Mouse (Mus musculus) heart, embryonic 10.5 days (tissue): ENCODE data around the gene Zscan4-ps1. TPM values are rescaled to one million over a fixed set of nuclear protein-coding genes. Genes with fewer than 3 reads are reported as not detected.
"Not testable (repeated sequence)": the region's sequence is repeated elsewhere in the genome, so short reads cannot be mapped to it uniquely, and the experiment has no call there.

Experiments
- DNase-seq: peaks from one replicate; pipeline ENCODE4 v3.0.0-alpha.2; 2017; ENCODE audit warnings: low spot score
- H3K27ac ChIP-seq: fragments of 300-500 bp; sonication (generic); 2 replicates; pipeline ENCODE4 v1.5.1; 2016; ENCODE audit warnings: mild to moderate bottlenecking
- H3K27me3 ChIP-seq: fragments of 300-500 bp; sonication (generic); 2 replicates; pipeline ENCODE4 v1.6.1; 2016; ENCODE audit warnings: mild to moderate bottlenecking; ENCODE audit not compliant: poor library complexity, insufficient read depth, severe bottlenecking
- H3K36me3 ChIP-seq: fragments of 300-500 bp; sonication (generic); 2 replicates; pipeline ENCODE4 v1.6.1; 2016; ENCODE audit warnings: mild to moderate bottlenecking, moderate library complexity
- H3K4me1 ChIP-seq: fragments of 300-500 bp; sonication (generic); 2 replicates; pipeline ENCODE4 v1.6.1; 2016; ENCODE audit warnings: mild to moderate bottlenecking
- H3K4me3 ChIP-seq: fragments of 300-500 bp; sonication (generic); 2 replicates; pipeline ENCODE4 v1.5.1; 2016; ENCODE audit warnings: mild to moderate bottlenecking, moderate library complexity
- H3K9me3 ChIP-seq: fragments of 300-500 bp; sonication (generic); 2 replicates; pipeline ENCODE4 v1.6.1; 2016; ENCODE audit warnings: mild to moderate bottlenecking, moderate library complexity
- WGBS: fragments of 180-500 bp; shearing (Covaris S2); methylation state at CpG from one replicate; pipeline ENCODE4 v1.1.7; 2016; 5-methylcytosine and 5-hydroxymethylcytosine counted together
- polyA plus RNA-seq: library from polyadenylated mRNA; unstranded; fragments of >200 nt; fragmentation: Nextera tagmentation; extraction: Ambion mirVana; gene quantifications from 2 replicates; pipeline ENCODE4 v1.2.1, GENCODE M21; 2016

Zscan4-ps1 gene
- not detected in 2 replicates for polyA plus RNA-seq

GRCm38 (mm10) chr7:11069591-11069990, at the start of gene Zscan4-ps1:
Zscan4-ps1 (minus strand) TSS chr7:11069691.
- H3K4me3 ChIP-seq, H3K27ac ChIP-seq: not testable (repeated sequence)
- WGBS = 80% methylated on average over 2 of the region's 2 CpGs

More at GRCm38 (mm10) chr7:11069591-11069990, at the start of gene Zscan4-ps1:
- H3K9me3 ChIP-seq, H3K36me3 ChIP-seq, H3K27me3 ChIP-seq, H3K4me1 ChIP-seq, DNase-seq: not testable (repeated sequence)

Other genes with a start within 250 kb of the Zscan4-ps1 start
- gene Zscan4b, start 164.6 kb downstream of the Zscan4-ps1 start, polyA plus RNA-seq = not detected in 2 replicates
- not detected in 2 replicates for gene Zscan4c, start 63.9 kb downstream of the Zscan4-ps1 start, polyA plus RNA-seq
- gene Zscan4d, start 96.5 kb upstream of the Zscan4-ps1 start, polyA plus RNA-seq = not detected in 2 replicates
- not detected in 2 replicates for gene Zscan4e, start 241.0 kb upstream of the Zscan4-ps1 start, polyA plus RNA-seq